Mouse (Mus musculus): ENCODE measurements around the gene Adra2c. TPM values are rescaled to one million over a fixed set of nuclear protein-coding genes. Genes with fewer than 3 reads are reported as not detected.

The Adra2c gene
- polyA plus RNA-seq, 1 experiment from 2014 or later = 0.89 TPM

DNA sequence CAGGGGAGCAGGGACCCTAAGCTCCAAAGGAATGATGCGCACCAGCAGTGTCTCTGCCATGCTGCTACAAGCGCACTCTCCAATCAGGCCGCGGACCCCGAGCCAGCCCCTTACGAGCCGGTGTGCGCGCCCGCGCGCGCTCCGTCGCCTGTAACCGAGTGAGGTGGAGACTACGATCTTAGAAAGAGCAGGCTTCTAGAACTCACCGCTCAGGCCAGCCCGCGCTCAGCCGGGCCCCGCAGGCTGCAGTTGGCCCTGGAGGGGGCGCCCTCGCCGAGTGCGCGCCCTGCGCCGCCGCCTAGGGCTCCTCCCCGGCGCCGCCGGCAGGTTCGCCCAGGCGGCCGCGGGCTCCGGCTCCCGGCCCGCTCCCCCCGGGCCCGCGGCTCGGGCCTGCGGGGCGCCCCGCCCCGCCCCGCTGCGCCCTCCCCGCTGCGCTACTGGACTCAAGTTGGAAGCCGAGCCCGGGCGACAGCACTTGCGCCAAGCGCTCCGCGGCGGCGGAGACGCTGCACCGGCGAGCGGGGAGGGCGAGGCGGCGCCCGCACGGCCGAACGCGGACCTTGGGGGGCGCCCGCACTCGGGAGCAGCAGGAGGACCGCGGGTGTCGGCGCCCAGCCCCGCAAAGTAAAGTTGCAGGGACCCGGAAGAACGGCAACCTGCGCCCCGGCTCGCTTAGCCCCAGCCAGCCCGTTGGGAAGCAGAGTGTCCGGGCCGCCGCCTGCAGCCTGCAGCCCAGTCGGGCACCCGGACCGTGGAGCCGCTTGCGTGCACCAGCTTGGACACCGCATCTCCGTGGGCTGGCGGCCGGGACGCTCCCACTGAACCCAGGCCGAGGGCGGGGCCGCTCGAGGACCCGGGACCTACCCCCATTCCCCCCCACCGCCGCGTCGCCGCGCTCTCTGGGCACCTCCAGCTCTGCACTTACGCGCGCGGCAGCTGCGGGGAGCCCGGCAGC lies 899 bp downstream of the Adra2c start:
- Histone ChIP-seq H3K4me3 (peak overlapping the region; percentile 49), H3K27me3 (peaks cover 73% of the 10 kb centered on the region), H3K4me2 (replicated peaks) (peak overlapping the region; percentile 75), H3K4me1 (peaks cover 28% of the 10 kb centered on the region), H3K36me3 (no peaks in the 10 kb centered on the region), H3K9ac (replicated peaks) (peak overlapping the region; percentile 52), H3K27ac (replicated peaks) (peak overlapping the region; percentile 12), H3K9me3 (no peaks in the 10 kb centered on the region)
- WGBS = under 1% methylated on average over 96 of the region's 118 CpGs
- peak; percentile 52; the same call in 1 of the 2 replicates for ATAC-seq (replicated peaks)

DNA sequence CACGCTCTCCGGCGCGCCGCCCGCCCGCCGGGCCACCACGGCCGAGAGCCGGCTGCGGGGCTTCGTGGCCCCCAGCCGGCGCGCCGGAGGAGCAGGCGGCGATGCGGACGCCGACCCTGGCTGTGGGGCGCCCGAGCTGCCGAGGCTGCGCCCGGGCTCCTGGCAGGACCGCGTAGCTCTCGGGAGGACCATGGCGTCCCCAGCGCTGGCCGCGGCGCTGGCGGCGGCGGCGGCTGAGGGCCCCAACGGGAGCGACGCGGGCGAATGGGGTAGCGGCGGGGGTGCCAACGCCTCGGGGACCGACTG lies 1.5 kb downstream of the Adra2c start:
- under 1% methylated on average over 49 of the region's 49 CpGs for WGBS
- peak overlapping the region; percentile 49 for H3K4me3 ChIP-seq
- peaks cover 73% of the 10 kb centered on the region for H3K27me3 ChIP-seq
- no peaks in the 10 kb centered on the region for H3K9me3 ChIP-seq
- peak overlapping the region; percentile 75 for H3K4me2 ChIP-seq (replicated peaks)
- H3K27ac ChIP-seq (replicated peaks) = peak overlapping the region; percentile 12; the same call in 1 of the 2 replicates
- no peaks in the 10 kb centered on the region for H3K36me3 ChIP-seq
- peak overlapping the region; percentile 52 for H3K9ac ChIP-seq (replicated peaks)
- ATAC-seq (replicated peaks) = peak; percentile 11; the same call in 1 of the 2 replicates
- peaks cover 28% of the 10 kb centered on the region for H3K4me1 ChIP-seq

DNA sequence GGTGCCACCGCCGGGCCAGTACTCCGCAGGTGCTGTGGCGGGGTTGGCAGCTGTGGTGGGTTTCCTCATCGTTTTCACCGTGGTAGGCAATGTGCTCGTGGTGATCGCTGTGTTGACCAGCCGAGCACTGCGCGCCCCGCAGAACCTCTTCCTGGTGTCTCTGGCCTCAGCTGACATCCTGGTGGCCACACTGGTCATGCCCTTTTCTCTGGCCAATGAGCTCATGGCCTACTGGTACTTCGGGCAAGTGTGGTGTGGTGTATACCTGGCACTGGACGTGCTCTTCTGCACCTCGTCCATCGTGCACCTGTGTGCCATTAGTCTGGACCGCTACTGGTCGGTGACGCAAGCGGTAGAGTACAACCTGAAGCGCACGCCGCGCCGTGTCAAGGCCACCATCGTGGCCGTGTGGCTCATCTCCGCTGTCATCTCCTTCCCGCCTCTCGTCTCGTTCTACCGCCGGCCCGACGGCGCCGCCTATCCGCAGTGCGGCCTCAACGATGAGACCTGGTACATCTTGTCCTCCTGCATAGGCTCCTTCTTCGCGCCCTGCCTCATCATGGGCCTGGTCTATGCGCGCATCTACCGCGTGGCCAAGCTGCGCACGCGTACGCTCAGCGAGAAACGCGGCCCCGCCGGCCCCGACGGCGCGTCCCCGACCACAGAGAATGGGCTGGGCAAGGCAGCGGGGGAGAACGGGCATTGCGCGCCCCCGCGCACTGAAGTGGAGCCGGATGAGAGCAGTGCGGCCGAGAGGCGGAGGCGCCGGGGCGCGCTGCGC lies 2.1 kb downstream of the Adra2c start:
- Histone ChIP-seq H3K4me1 (peaks cover 27% of the 10 kb centered on the region), H3K4me3 (peak overlapping the region; percentile 49), H3K4me2 (replicated peaks) (peak overlapping the region; percentile 75), H3K27me3 (peaks cover 73% of the 10 kb centered on the region), H3K36me3 (no peaks in the 10 kb centered on the region), H3K27ac (replicated peaks) (0 out of 2 replicates have a peak overlapping the region, but pooled peaks have one; percentile 12), H3K9me3 (no peaks in the 10 kb centered on the region), H3K9ac (replicated peaks) (peak overlapping the region; percentile 52)
- WGBS = 4% methylated on average over 74 of the region's 75 CpGs
- peak; percentile 41 for ATAC-seq (replicated peaks)

DNA sequence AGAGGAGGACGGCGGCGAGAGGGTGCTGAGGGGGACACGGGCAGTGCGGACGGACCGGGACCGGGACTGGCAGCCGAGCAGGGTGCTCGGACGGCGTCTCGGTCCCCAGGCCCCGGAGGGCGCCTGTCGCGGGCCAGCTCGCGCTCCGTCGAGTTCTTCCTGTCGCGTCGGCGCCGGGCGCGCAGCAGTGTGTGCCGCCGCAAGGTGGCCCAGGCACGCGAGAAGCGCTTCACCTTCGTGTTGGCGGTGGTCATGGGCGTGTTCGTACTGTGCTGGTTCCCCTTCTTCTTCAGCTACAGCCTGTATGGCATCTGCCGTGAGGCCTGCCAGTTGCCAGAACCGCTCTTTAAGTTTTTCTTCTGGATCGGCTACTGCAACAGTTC lies 2.7 kb downstream of the Adra2c start:
- WGBS = 6% methylated on average over 40 of the region's 40 CpGs
- H3K4me2 ChIP-seq (replicated peaks) = peak overlapping the region; percentile 75
- ATAC-seq (replicated peaks) = 0 out of 2 replicates have a peak, but pooled peaks have one; percentile 18

DNA sequence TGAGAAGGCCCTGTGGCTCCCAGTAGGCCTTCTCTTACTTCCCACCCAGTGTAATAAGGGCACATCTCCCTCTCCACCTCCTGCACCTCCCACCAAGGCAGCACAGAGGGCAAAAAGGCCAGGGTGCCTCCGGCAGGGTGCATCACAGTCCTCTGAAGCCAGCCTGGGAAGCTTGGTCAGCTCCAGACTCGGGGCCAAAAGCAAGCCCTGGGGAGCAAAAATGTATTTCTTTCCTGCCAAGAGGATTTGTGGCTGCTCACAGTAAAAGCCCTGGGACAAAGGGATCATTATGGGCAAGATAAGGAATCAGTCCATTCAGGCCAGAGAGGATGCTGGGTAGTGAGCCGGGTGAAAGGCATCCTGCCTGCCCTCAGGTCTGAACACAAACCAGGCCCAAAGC lies 7.2 kb downstream of the Adra2c start:
- Histone ChIP-seq H3K27ac (replicated peaks) (no peak overlapping the region), H3K27me3 (peaks cover 30% of the 10 kb centered on the region), H3K9me3 (no peaks in the 10 kb centered on the region), H3K36me3 (no peaks in the 10 kb centered on the region), H3K4me1 (peaks cover 3% of the 10 kb centered on the region), H3K4me3 (no peak overlapping the region), H3K9ac (replicated peaks) (no peak overlapping the region), H3K4me2 (replicated peaks) (no peak overlapping the region)
- ATAC-seq (replicated peaks) = no peak
- WGBS = 26% methylated on average over 3 of the region's 3 CpGs

More for the DNA sequence above, 2.7 kb downstream of the Adra2c start:
- Histone ChIP-seq H3K4me3 (peak overlapping the region; percentile 49), H3K27me3 (peaks cover 73% of the 10 kb centered on the region), H3K4me1 (peaks cover 23% of the 10 kb centered on the region), H3K9me3 (no peaks in the 10 kb centered on the region), H3K27ac (replicated peaks) (no peak overlapping the region), H3K9ac (replicated peaks) (no peak overlapping the region), H3K36me3 (no peaks in the 10 kb centered on the region)

DNA sequence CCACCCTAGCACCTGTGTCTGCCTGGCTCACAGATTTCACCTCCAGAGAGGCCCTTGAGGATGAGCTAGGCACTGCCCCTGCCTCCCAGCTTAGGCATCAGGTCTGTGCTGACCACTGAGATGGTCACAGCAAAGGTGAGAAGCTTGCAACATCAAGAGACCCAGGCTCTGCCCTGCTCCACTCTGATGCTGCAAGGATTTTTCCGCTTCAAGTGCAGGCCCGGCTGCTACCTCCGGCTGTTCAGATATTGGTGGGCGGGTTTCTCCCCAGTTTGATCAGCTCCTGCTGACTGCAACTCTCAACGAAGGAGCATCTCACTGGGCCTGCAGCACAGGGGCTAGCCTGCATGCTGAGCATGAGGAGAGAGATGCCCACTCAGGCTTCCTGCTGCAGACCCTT lies 8.1 kb downstream of the Adra2c start:
- 74% methylated on average over 5 of the region's 5 CpGs for WGBS
- H3K4me1 ChIP-seq = no peaks in the 10 kb centered on the region
- no peak overlapping the region for H3K4me3 ChIP-seq
- no peak overlapping the region for H3K27ac ChIP-seq (replicated peaks)
- no peak overlapping the region for H3K9ac ChIP-seq (replicated peaks)
- H3K4me2 ChIP-seq (replicated peaks) = no peak overlapping the region
- peaks cover 21% of the 10 kb centered on the region for H3K27me3 ChIP-seq
- no peaks in the 10 kb centered on the region for H3K9me3 ChIP-seq
- no peaks in the 10 kb centered on the region for H3K36me3 ChIP-seq
- no peak for ATAC-seq (replicated peaks)

DNA sequence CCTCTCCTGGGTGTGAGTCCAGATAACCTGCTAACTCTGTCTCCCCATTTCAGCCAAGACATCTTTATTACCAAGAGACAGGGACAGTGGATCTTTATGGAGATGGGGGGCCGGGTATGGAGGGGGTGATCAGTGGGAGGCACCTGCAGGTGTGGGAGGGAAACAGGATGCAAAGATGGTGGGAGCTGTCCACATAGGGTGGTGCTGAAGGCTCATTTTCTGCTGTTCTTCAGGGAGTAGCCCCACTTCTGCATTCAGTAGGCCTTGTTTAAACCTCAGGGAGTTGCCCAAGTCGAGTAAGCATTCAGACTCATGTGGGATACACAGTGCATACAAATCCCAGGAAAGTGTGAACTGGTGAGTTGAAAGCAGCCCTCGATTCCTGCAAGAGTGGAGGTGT lies 21.5 kb downstream of the Adra2c start:
- Histone ChIP-seq H3K9ac (replicated peaks) (no peak overlapping the region), H3K27me3 (no peaks in the 10 kb centered on the region), H3K4me3 (no peak overlapping the region), H3K4me1 (no peaks in the 10 kb centered on the region), H3K36me3 (no peaks in the 10 kb centered on the region), H3K9me3 (no peaks in the 10 kb centered on the region), H3K4me2 (replicated peaks) (no peak overlapping the region), H3K27ac (replicated peaks) (no peak overlapping the region)
- ATAC-seq (replicated peaks) = no peak
- WGBS = 30% methylated on average over 3 of the region's 3 CpGs

DNA sequence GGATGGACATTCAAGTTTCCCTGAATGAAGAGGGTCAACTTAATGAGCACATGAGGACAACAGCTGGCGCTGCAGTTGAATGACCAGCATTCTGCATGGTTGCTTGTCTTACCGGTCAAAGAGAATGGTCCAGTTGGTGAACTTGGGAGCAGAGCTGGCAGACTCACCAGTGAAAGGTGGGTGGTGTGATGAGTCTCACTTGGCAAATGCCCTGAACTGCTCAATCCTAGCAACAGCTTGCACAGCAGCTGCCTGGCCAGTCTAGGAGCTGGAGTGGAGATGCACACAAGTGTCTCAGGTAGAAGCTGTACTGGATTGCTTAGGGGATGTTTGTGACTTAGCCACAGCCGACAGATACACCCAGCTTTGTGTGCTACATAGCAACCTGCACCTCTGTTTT lies 26.1 kb downstream of the Adra2c start:
- Histone ChIP-seq H3K27ac (replicated peaks) (no peak overlapping the region), H3K36me3 (no peaks in the 10 kb centered on the region), H3K4me3 (no peak overlapping the region), H3K9me3 (no peaks in the 10 kb centered on the region), H3K4me2 (replicated peaks) (no peak overlapping the region), H3K27me3 (no peaks in the 10 kb centered on the region), H3K9ac (replicated peaks) (no peak overlapping the region), H3K4me1 (peaks cover 5% of the 10 kb centered on the region; the same call in 1 of the 2 replicates)
- WGBS = 84% methylated on average over 3 of the region's 3 CpGs
- ATAC-seq (replicated peaks) = no peak

DNA sequence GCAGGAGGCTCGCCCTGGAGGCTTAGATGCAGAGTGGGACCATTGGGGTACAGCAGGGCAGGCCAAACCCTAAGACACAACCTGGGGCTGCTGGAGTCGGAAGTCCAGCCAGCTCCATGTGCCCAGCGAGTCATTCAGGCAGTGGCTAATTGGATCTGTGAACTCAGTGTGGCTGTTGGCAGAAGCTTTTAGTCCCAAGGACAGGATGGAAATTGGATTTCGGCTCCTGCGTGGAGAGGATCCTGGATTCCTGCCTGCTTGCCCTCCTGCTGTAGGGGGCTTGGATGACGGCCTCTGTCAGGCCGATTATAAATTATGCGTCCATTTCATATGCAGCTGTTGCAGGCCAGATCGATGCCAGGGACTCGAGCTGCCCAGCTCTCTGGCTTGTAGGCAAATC lies 27.2 kb downstream of the Adra2c start:
- H3K27ac ChIP-seq (replicated peaks) = no peak overlapping the region
- peak; percentile 35; the same call in 1 of the 2 replicates for ATAC-seq (replicated peaks)
- no peaks in the 10 kb centered on the region for H3K27me3 ChIP-seq
- no peak overlapping the region for H3K4me2 ChIP-seq (replicated peaks)
- no peaks in the 10 kb centered on the region for H3K9me3 ChIP-seq
- H3K9ac ChIP-seq (replicated peaks) = no peak overlapping the region
- no peak overlapping the region for H3K4me3 ChIP-seq
- peaks cover 5% of the 10 kb centered on the region; the same call in 1 of the 2 replicates for H3K4me1 ChIP-seq
- 46% methylated on average over 10 of the region's 10 CpGs for WGBS
- H3K36me3 ChIP-seq = no peaks in the 10 kb centered on the region

DNA sequence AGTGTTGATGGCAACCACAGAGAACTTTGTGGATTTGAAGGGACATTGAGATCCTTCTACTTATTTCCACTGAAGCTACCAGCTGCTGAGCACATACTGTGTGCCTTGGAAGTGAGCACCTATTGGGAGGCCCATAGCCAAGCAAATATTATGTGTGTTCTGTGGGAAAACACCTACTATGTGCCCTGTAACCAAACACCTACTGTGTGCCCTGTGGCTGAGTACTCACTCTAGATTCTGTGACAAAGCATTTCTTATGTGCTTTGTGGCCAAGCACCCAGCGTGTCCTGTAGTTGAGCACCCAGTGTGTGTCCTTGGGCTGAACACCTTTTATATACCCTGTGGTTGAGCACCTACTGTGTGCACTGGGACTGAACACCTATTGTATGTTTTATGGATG lies 28.6 kb downstream of the Adra2c start:
- no peak overlapping the region for H3K4me3 ChIP-seq
- WGBS = 89% methylated on average over 1 of the region's 1 CpGs
- H3K4me2 ChIP-seq (replicated peaks) = no peak overlapping the region
- ATAC-seq (replicated peaks) = no peak
- H3K36me3 ChIP-seq = no peaks in the 10 kb centered on the region
- H3K27ac ChIP-seq (replicated peaks) = no peak overlapping the region
- H3K27me3 ChIP-seq = no peaks in the 10 kb centered on the region
- H3K4me1 ChIP-seq = peaks cover 5% of the 10 kb centered on the region; the same call in 1 of the 2 replicates
- no peak overlapping the region for H3K9ac ChIP-seq (replicated peaks)
- H3K9me3 ChIP-seq = no peaks in the 10 kb centered on the region

DNA sequence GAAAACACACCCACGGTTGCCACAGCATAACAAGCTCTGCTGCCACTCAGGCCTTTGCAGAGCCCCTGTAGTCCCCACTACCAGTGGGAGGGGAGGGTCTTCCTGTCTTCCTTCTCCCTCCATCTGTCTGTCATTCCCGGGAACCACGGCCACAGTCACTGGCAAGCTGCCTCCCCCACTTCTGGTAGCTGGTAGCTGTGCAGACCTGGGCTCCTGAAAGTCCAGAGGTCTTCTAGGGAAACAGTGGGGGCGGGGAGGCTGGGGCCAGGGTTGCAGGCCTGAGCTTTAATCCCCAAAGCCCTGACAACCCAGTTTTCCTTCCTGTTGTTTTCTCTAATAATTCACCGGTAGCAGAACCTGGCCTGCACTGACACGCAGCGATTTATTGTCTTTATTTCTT lies 31.7 kb downstream of the Adra2c start:
- 49% methylated on average over 7 of the region's 7 CpGs for WGBS
- no peak overlapping the region for H3K27ac ChIP-seq (replicated peaks)
- ATAC-seq (replicated peaks) = no peak
- H3K27me3 ChIP-seq = no peaks in the 10 kb centered on the region
- peaks cover 18% of the 10 kb centered on the region for H3K4me1 ChIP-seq
- H3K4me2 ChIP-seq (replicated peaks) = no peak overlapping the region
- H3K9ac ChIP-seq (replicated peaks) = no peak overlapping the region
- H3K9me3 ChIP-seq = no peaks in the 10 kb centered on the region
- H3K4me3 ChIP-seq = no peak overlapping the region
- H3K36me3 ChIP-seq = no peaks in the 10 kb centered on the region

DNA sequence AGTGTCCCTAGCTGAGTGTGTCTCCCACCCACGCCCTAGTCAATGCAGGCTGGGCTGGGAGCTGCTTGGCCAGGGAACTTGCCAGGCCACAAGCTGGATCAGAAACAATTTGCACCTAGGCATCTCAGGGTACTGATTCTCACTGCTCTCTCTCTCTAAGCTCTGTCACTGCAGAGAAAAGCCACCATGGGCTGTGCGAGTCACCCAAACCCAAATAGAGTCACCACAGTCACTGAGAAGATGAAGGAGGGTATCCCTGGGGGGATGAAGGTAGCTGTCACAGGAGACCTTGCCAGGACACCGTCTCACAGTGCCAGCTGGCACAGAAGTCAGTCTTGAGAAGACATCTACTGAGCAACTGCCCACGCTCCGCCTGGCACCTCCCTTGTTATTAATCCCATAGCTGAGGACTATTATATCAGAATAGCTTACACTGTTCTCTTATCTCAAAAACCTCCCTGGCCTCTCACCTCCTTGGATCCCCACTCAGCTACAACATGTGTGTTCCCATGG lies 33.7 kb downstream of the Adra2c start:
- Histone ChIP-seq H3K9me3 (no peaks in the 10 kb centered on the region), H3K36me3 (no peaks in the 10 kb centered on the region), H3K4me3 (no peak overlapping the region), H3K27ac (replicated peaks) (no peak overlapping the region), H3K4me1 (peaks cover 15% of the 10 kb centered on the region), H3K27me3 (peaks cover 4% of the 10 kb centered on the region; the same call in 1 of the 2 replicates), H3K9ac (replicated peaks) (no peak overlapping the region), H3K4me2 (replicated peaks) (no peak overlapping the region)
- no peak for ATAC-seq (replicated peaks)
- WGBS = 83% methylated on average over 5 of the region's 5 CpGs

All from forebrain, embryonic 15.5 days (tissue).